ENCODE assay signal across 21 mouse cellular contexts in the genomic region with DNA sequence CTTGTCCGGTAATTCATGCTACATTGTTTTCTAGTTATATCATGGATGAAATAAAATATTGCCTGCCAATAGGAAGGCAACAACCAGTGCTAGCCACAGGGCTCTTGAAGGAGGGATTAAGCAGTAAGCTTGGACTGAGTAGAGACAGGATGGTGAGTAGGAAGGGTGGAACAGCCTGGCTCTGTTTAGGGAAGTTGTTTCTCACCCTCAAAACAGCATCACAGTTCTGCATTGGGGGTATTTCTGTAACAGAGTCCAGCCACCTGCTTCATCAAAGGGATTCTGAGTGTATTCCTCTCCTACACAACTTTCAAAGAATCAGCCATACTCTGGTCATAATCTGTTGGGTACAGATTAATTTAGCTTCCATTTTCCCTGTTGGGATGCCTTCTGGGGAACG.
"Had no signal": no experiment of that assay in that cellular context is flagged by ENCODE, and none has a peak within 500 bp of the region (broad histone marks: within the 10 kb centered on the region; RNA-seq: fewer than 3 reads in every experiment).

No protein-coding gene starts in this region.

- H3K4me1 ChIP-seq: limb, embryonic 12.5 days; limb, embryonic 15.5 days; midbrain, embryonic 12.5 days; midbrain, embryonic 15.5 days; neural tube, embryonic 12.5 days; neural tube, embryonic 15.5 days had no signal

- H3K36me3 ChIP-seq: limb, embryonic 12.5 days; limb, embryonic 15.5 days; midbrain, embryonic 12.5 days; midbrain, embryonic 15.5 days; neural tube, embryonic 12.5 days; neural tube, embryonic 15.5 days had no signal

- ATAC-seq: liver, postnatal 0 days; lung, postnatal 0 days; midbrain, embryonic 15.5 days had no signal

- H3K27me3 ChIP-seq: limb, embryonic 12.5 days; limb, embryonic 15.5 days; midbrain, embryonic 12.5 days; midbrain, embryonic 15.5 days; neural tube, embryonic 12.5 days; neural tube, embryonic 15.5 days had no signal

- DNase-seq: kidney, adult 18-20 months; kidney, adult 9 months; kidney, postnatal 14 days; kidney, postnatal 4 days; left cerebral cortex, postnatal 4 days; liver, postnatal 0 days; lung, embryonic 14.5 days; retina, postnatal 1 day; right cerebral cortex, postnatal 14 days; thymus, adult 2 months; thymus, postnatal 14 days; thymus, postnatal 4 days had no signal

- H3K9me3 ChIP-seq: limb, embryonic 12.5 days; limb, embryonic 15.5 days; midbrain, embryonic 12.5 days; midbrain, embryonic 15.5 days; neural tube, embryonic 12.5 days; neural tube, embryonic 15.5 days had no signal

- H3K4me2 ChIP-seq: limb, embryonic 12.5 days; limb, embryonic 15.5 days; liver, embryonic 11.5 days; lung, embryonic 14.5 days; midbrain, embryonic 12.5 days; midbrain, embryonic 15.5 days; neural tube, embryonic 12.5 days; neural tube, embryonic 15.5 days had no signal

- H3K27ac ChIP-seq: limb, embryonic 12.5 days; limb, embryonic 15.5 days; liver, embryonic 14.5 days; midbrain, embryonic 12.5 days; midbrain, embryonic 15.5 days; neural tube, embryonic 12.5 days; neural tube, embryonic 15.5 days had no signal

- H3K9ac ChIP-seq: limb, embryonic 12.5 days; limb, embryonic 15.5 days; liver, embryonic 14.5 days; liver, postnatal 0 days; lung, embryonic 14.5 days; midbrain, embryonic 12.5 days; midbrain, embryonic 15.5 days; neural tube, embryonic 12.5 days; neural tube, embryonic 15.5 days had no signal

- H3K4me3 ChIP-seq: limb, embryonic 12.5 days; limb, embryonic 15.5 days; midbrain, embryonic 12.5 days; midbrain, embryonic 15.5 days; neural tube, embryonic 12.5 days; neural tube, embryonic 15.5 days had no signal
